Mouse (Mus musculus): ENCODE measurements around the gene Matn1.

Gene Matn1

DNA sequence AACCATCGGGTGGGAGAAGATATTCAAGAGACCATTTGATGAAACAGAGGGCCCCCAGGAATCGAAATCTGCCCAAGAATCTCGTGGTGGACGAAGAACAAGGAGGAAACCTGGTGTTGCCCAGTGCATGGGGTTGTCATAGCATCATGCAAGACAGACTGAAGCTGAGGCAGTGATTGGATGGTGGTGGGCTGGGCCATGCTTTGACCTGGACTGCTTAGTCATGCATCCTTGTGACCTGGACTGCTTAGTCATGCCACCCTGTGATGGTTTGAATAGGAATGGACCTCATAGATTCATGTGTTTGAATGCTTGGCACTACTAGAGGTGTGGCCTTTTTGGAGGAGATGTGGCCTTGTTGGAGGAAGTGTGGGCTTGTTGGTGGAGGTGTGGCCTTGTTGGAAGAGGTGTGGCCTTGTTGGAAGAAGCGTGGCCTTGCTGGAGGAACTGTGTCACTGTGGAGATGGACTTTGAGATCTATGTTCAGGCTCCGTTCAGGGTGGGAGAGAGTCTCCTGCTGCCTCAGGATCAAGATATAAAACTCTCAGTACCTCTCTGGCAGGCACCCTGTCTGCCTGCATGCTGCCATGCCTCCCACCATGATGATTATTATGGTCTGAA, 44.1 kb downstream of the Matn1 start:
- no peak for DNase-seq

DNA sequence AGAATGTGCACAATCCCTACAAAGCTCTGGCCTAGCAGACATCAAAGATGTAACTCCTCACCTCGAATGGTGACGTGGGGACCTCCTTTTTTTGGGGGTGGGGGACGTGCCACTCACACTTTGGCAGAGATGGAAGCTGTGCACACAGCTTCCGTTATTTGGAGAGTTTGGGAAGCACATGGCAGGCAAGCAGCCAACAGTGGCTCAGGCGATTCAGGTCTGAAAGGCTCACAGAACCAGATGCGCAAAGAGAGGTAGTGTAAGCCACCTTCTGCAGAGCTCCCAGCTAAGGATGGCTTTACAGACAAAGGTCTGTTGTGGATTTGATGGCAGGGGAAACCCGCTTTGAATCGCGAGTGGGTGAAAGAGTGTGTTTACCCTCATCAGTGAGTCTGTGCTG, 45.0 kb downstream of the Matn1 start:
- no peak for DNase-seq

DNA sequence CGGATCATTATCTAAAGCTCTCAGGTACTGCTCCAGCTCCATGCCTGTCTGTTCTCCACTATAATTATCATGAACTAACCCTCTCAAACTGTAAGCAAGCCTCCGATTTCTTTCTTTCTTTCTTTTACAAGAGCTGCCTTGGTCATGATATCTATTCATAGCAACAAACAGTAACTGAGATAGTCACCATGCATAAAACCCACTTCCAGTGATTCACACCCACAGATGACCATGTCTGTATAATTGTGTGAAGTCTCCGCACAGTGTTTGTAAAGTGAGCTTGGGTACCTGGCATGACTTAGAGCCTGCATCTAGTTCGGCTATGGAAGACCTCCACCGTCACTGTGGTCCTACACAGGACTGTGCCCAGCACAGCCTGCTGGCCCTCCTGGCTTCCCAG, 46.8 kb downstream of the Matn1 start:
- DNase-seq, result no peak

DNA sequence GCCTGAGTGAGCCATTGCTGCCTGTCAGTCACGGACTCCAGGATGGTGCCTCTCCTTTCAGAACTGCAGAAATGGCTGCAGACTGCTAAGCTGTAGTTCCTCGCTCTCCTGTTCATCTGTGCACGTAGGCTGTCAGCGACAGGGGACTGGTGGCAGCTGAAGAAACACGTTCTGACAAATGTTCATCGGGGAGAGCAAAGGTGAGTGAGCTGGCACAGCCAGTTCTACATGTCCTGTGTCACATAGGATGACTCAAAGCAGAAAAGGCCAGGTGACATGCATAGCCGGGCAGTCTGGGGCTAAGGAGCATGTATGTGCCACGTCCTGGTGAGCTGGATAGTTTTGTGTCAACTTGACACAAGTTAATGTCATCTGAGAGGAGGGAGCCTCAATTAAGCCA, 50.4 kb downstream of the Matn1 start:
- DNase-seq, result no peak

- DNase-seq, result no peak
Observed at GRCm38 (mm10) chr4:130999744-131000527, 55.8 kb downstream of the Matn1 start.

GRCm38 (mm10) chr4:131000614-131001178, 56.5 kb downstream of the Matn1 start:
- DNase-seq, result no peak
